Mouse (Mus musculus) layer of hippocampus, adult 8-10 months (tissue): ENCODE measurements at regions not wholly inside any gene's neighbourhood (a gene's known extent, or its start where the extent isn't known, plus 50 kb on each side); places are given as distances from the start of the nearest gene placed in this dataset.

ENCODE experiments used
- DNase-seq, 2 experiments: peaks; one replicate each; pipeline ENCODE4 v3.0.0; 2022; ENCODE audit warnings: low spot score in 2 of 2

DNA sequence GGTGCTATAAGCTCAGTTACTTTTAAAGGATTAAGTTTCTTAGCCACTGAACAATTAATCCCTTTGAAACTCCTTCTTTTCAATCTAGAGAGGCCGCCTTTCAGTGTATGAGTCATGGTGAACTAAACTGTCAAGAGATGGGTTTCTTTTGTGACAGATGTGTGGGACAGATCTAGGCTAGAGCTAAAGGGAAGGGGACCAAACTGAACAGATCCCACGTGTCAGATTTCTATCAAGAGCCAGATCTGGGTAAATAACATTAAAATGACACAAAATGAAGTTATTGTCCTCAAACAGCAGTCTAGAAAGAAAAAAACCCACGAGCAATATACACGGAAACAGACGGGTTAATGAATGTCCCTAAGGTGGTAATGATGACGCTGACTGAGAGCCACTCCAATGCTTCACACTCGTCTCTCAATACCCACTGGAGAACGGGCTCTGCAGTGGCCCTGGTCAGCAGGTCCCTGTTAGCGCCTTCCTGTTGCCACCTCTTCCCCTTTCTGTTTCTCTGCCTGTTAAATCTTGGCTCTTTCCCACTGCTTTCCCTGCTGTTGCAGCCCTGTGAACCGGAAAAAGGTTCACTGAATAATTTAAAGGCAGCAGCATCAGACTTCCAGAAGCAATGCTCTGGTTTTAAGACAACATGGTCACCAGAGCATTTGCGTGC lies 52.7 kb upstream of the Rab3gap2 start:
- no peak for DNase-seq

DNA sequence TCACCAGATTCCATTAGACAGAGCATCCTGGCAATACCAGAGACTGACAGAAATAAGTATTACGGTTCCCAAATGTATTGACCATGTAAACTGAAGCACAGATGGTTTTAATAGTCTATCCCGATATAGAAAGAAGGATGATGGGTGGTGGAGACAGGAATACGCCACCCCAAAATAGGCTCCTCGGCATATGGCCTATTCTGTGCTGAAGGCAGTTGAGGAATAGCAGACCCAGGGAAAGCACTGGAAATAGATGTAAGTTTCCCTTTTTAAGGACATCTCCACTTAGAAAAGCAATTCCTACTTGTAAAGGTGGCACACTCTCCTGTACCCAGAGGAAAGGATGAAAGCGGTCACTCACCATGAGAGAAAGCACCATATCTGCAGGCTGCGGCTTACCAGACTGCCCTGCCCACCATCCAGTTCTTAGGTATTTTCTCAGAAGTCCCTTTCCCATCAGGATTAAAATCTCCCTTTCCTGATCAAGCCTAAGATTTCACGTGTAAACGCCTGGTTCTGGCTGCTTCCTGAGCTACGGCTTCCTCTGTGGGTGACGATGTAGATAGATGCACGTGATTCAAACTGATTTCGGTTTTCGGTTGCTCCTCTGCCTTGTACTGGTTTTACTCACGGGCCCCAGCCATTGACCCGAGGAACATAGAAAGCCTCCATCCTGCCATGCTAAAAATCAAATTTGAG lies 53.3 kb upstream of the Rab3gap2 start:
- no peak for DNase-seq

DNA sequence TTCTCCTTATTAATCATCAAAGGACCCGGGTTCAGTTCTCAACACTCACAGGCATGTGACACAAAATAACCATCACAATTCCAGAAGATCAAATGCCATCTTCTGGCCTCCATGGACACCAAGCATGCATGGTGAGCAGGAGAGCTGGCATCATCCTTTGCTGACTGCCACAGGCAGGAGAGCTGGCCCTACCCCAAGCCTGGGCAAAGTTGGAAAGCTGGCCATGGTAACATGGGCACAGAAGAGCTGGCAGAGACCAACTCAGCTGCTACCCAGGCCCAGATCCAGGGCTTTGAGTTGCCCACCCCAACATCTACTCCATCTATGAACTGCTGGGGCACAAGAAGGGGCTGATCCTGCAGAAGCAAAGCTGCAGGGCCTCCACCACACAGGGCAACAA lies 59.1 kb upstream of the Rab3gap2 start:
- no peak for DNase-seq

DNA sequence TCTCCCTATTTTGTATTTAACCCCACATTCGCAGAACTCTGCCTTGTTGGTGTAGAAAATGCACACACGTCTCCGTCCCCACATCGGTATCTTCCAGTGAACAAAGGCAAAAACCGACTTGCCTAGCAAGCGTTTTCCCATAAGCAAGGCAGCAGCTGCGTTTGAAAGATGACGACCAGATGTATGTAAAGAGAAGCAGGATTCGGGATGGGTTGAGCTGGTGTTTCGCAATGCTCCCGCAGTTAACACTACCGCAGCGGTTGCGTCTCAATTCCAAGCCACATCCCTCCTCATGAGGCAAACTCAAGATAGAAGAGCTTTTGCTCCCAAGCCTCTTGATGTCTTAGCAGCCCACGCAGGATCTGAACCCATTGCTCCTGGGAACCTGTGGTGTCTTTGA lies 59.9 kb upstream of the Rab3gap2 start:
- no peak for DNase-seq

DNA sequence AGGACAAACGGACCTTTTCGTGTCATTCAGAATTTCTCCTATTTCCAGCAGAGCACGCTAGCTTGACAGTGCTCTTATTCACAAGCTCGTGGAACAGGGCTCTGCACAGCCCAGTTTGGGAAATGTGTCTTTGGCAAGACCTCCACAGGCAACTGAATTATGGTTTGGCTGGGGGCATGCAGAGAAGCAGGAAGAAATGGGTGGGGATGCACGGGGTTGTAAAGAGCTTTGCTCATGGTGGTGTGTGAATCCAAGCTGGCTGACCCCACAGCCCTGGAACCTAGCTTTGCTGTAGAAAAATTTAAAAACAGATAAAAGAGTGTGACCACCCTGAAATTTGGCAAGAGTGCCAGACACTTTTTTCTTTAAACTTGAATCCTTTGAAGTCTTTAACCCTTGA lies 63.6 kb upstream of the Rab3gap2 start:
- no peak for DNase-seq

DNA sequence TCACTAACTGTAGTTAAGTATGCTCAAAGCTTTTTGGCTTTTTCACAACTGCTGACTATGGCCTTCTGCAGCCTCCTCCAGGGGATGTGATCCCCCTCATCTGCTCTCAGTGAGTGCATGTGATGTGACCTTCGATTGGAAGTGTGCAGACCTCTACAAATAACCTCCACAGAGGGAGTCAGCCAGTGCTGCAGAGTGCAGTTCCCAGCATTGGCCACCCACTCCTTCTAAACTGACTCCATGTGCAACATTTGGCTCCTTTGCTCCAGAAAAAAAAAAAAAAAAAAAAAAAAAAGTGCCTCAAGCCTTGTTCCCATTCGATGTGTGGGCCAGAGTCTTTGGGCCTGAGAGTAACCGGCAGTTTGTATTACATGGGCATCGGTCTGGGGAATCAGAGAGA lies 75.7 kb upstream of the Rab3gap2 start:
- DNase-seq: no peak

DNA sequence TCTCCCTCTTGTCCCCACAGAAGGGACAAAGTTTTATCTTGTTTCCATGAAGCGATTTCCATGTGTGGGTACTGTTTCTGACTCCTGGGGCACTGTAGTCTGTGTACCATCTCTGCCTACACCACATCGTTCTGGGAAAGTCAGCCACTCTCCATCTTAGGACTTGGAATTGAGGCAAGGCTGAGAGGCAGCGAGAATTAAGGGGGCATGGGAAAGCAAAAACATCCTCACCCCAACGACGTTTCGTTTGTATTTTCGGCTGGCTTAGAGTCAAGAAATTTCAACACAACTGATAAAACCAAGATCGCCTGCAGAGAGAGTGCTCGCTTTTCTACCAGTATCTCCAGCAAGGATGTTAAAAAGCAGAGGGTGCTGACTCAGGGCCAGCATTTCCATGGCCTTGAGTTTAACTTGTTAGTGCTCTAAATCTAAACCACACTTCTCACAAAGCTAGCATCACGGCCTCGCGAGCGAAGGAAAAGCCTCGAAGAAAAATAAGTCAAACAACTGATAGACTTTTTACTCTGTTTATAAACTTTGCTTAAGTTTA lies 78.1 kb upstream of the Rab3gap2 start:
- no peak for DNase-seq

DNA sequence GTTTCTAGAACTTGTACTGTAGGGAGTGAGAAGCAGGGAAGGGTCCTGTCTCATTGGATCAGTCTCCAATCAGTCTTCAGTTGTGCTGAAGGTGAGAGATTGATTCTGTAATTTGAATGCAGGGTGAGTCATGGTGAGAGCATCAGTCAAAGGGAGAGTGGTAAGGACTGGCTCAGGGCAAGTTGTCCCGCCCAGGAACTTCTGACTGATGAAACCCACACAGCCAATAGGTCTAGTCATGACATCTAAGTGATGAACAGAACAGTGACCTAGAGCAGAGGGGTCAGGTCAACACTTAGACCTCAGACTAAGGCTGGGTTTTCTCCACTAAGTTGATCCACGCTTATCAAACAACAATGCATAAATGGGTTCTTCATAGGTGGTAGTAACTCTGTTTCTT lies 82.4 kb upstream of the Rab3gap2 start:
- DNase-seq: no peak

DNA sequence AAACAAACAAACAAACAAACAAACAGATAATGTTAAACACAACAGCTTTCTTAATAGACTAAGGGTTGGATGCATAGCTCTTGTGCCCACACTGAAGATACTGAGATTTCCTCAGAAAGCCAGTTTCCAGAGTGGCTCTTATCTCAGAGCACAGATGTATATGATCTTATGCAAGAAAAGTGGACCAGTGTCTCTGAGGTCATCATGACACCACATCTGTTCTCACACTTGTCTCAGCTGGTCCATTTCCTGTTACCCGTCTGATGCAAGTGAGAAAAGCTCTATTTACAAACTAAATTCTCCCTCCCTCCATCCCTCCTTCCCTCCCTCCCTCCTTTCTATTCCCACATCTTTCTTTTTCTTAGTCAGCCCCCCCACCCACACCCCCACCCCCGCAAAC lies 83.5 kb upstream of the Rab3gap2 start:
- no peak for DNase-seq

DNA sequence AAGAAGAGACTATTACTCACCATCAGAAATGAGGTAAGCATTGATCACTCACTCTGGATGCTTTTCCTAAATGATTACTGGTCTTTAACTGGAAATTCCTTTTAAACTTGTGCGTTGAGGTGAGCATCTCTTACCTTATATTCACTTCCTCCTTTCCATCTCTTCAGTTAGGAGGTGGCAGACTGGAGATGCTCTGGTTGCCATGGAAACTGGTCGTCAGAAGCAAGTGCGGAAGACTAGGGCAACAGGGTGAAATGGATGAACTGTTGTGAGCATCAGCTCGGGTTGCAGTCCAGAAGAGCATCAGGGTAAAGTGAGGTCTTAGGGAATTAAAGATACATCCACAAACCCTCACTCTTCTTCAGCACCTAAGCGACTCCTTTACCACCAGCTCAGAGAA lies 86.2 kb upstream of the Rab3gap2 start:
- DNase-seq: no peak

DNA sequence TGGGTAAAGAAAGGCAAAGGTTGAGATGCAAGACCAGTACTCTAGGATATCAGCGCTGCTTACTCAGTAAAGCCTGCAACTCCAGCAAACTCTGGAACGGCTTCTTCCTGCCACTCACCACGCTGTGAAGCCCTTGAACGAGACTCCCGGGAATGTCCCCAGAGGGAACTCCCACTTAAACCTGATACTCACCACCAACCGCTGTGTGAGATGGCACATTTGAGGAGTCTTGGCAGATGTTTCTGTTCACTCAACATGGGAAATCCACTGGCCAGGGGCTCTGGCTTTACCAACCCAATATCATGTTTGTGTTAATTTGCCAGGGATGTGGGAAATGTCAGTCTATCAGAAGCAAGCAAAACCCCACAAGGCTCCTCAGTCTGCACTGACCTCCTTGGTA lies 90.2 kb upstream of the Rab3gap2 start:
- DNase-seq: no peak

DNA sequence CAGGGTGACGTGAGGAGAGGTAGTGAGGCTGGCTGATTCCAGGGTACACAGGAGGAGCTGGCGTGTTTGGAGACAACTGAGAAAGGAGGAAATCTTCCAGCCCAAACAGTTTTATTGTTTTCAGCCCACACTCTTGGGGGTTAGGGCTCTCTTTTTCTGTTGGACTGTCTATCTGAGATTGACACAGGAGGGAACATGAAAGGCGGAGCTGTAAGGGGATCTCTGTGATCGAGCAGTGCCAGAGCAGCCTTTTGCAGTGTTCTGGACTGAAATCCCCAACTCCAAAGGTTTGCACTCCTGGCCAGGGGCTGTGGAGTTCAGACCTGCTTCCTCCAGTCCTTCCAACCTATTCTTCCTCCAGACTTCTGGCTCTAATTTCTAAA lies 91.9 kb upstream of the Rab3gap2 start:
- no peak for DNase-seq

DNA sequence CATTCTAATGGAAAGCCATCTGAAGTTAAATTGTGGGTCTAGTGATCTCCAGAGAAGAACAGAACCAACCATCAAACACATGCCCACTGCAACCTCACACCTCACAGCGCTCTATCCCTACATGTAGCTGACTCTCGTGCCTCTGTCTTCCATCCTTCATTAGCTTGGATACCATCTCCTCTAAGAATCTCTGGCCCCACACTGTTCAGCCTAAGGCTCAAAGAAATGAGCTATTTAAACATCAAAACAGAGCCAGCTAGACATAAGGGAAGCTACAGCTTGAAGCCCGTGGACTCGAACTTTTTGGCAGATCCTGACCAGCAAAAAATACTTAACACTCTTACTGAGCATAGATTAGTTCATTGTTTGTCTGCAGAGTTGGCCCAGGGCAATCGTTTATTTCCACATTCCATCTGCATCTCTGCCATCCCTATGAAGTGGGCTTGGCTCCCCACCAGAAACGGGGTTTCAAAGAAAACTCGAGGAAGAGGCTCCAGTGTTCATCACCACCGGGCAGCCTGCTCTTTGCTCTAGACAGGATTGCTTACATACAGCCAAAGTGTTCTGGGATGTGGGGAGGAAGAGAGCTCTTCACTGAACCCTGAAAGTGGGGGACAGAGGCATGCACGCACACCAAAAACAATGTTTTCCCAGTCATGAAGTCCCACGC lies 92.4 kb upstream of the Rab3gap2 start:
- peak in 1 of 2 experiments; percentile 3 for DNase-seq

DNA sequence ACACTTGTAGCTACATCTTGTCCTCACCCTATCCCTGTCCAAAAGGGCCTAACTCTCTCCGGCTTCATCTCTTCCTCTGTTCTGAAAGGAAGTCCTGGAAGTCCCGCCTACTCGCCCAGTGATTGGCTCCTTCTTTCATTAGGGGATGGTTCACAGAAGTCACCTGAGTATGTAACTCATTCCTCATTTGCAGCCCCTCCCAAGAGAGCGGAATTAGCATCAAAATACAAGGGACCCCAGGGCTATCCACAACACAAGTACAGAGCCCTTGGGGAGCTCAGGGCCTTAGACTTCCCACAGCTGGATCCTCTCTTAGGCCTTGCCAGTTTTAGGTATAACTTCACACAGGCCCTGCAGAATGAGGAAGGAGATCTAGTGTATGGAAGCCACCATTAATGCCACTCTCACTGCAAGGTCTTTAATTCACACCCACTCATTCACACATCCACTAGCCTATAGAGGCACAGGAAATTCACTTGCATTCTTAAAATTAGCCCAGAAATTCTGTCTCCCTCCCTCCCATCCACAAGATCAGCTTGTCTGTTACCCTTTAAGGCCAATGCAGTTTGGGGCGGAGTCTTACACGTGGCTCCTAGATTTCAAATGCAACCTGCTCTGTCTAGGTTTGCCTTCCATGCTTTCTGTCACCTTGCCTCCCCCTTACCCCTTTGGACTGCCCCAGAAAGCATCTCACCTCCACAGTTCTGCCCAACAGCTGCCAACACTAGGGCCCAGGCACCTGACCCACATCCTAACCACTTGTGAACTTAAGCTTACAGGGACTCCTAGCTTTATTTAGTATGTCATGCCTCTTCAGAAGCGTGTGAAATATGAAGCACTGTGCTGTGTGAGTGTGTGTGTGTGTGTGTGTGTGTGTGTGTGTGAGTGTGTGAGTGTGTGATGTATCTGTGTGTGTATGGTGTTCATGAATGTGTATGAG lies 98.7 kb upstream of the Rab3gap2 start:
- DNase-seq: no peak

DNA sequence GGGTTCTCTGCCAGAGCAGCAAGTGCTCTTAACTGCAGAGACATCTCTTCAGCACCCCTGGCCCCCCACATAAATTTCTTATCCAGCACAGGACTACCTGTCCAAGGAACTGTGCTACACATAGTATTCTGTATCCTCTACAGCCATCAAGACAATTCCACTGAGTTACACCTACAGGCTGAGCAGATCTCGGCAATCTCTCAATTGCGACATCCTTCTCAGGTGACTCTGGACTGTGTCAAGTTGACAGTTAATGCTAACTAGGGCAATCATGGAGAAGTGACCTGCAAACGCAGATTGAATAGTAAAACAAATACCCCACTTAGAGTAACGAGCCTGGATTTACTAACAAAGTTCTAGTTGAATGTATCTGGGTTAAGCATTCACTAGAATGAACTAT lies 100.1 kb upstream of the Rab3gap2 start:
- no peak for DNase-seq

DNA sequence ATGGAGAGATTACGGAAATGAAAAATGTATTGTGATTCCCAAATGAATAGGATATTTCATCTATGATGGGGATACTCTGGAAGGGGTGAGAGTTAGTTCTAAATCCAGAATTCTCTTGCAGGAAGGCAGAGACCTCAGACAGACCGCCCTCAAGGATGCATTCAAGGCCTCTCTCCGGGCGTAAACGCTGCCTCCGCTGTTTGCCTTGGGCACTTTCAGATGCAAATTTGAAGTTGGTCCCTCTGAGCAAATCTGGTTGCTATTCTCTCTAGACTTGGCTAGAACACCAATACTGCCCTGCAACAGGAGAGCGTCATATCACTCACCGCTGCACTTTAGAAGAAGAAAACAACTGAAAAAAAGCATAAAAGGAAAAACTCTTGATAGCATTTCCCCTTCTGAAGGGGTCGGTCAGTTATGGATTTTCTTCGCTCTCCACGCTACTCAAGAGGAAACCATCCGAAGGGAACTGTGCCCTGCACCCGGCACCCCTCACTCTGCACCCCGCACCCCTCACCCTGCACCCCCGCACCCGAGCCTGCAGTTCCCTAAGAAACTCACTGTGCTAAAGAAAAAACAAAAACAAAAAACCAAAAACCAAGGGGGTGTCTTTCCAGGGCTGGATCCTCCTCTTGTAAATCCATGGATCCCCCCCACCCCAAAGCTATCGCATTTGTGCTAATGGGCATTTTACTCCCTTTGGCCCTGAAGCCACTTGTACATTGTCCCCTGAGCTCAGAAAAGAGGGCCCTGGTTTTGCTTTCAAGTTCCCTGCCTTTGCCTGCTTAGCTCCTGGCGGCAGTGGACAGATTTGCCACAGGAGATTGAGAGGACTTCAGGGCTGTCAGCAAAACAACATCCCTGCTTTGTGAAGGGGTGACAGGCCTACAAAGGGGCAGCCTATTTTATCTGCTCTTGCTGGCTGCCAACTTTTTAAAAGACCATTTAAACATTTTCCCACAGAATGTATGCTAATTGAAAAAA lies 99.9 kb upstream of the Mark1 start:
- DNase-seq: no peak

DNA sequence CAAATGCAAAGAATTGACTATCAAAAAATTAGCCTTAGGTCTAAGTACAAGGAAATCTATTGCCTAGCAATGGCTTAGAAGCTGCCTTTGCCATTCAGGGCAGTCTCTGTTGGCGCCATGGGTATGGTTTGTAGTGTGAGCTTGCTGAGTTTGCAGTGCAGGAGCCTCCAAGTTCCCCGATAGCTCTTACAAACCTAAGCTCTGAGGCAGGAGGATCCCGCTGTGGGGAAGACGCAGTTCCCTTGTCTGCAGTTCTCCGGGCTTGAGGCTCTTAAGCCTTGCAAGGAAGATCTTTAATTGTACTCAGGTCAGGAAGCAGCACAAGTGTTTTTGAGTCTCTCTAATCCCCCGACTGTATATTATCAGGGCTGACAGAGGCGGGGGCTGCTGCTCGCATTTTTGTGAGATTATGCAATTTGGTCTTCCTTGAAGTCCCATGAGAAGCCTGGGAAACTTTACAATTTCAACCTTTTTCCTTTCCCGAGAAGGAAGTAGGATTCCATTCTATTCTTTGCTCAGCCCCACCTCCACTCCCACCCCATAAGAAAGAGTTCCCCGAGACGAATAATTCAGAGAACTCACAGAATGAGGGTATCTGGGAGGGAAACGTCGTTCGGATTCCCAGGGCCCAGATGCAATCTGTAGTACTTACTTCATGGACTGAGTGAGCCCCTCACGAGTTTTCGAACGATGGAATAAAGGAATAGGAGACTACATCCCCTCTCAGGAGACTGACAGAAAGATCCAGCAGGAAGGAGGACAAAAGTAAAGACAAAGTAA lies 99.0 kb upstream of the Mark1 start:
- DNase-seq: no peak

DNA sequence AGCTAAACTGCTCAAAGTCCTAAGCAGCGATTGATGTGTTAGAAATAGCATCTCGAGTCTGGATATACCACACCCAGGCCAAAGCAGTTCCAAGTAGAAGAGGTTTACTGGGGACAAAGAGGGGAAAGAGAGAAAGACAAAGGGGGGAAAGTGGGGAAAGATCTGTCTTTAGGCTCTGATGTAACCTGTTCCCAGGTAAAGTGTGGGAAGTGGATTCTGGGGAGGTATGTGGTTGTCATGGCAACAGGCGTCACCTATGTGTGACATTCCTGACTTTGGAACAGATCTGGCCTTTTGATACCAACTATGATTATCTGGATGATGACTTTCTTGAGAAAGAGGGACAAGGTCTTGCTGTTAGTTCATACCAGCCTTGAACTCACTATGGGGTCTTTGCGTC lies 97.4 kb upstream of the Mark1 start:
- DNase-seq: no peak

DNA sequence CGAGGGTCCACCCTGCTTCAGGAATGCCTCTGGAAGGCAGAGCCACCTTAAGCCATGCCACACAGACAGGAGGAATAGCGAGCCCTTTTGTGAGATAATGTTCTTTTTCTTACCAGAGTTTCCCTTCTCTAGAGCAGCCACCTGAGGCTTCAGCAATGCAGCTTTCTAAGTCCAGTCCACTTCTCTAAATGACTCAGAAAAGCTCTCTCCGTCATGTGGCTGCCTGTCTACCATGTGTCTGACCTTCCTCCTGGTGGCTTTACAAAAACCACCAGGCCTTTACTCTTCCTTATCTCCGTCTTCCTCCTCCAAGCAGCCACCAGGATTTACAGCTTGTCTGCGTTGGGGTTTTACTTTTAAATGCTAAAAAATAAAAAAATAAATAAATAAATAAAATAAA lies 93.4 kb upstream of the Mark1 start:
- no peak for DNase-seq
